Mouse (Mus musculus): ENCODE results near the gene Mterf4. TPM values are rescaled to one million over a fixed set of nuclear protein-coding genes. Genes with fewer than 3 reads are reported as not detected.
"Not testable (repeated sequence)": the region's sequence is repeated elsewhere in the genome, so short reads cannot be mapped to it uniquely, and the experiment has no call there.

The Mterf4 gene
- polyA plus RNA-seq, 1 experiment, result 14.8 TPM

DNA sequence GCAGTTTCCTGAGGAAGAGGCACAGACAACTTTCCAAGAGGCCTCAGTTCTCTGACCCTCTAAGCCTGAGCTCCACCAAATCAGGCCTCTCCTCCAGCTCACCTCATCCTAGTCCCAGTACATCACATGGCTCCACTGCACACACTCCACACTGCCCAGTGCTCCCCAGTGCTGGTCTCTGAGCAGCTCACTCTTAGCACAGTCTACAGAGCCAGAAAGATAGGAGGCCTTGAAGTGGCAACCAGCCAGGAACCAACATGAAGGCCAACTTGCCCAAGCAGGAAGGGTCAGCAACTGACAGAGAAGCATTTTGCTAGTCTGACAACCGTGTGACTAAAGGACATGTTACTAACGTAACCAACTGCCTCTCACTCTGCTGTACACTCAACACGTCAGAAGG is 5.1 kb downstream of the Mterf4 start:
- no peak overlapping the region for H3K27ac ChIP-seq (ENCODE audit: insufficient read depth, low read depth, low read length)
- H3K4me3 ChIP-seq (ENCODE audit: insufficient read depth, low read length), result no peak overlapping the region
- H3K4me1 ChIP-seq (ENCODE audit: control insufficient read depth, insufficient read depth, low read length), result 0 out of 2 replicates have a peak, but pooled peaks cover 3% of the 10 kb centered on the region
- no peak for TF ChIP-seq POLR2A (IDR thresholded peaks at IDR 0.05; ENCODE audit: borderline replicate concordance, low read depth, low read length)

GRCm38 (mm10) chr1:93299791-93300190 is 5.9 kb downstream of the Mterf4 start:
- Histone ChIP-seq H3K4me3 (ENCODE audit: insufficient read depth, low read length) (no peak overlapping the region), H3K27ac (ENCODE audit: insufficient read depth, low read depth, low read length) (no peak overlapping the region), H3K4me1 (ENCODE audit: control insufficient read depth, insufficient read depth, low read length) (0 out of 2 replicates have a peak, but pooled peaks cover 2% of the 10 kb centered on the region)
- no peak for TF ChIP-seq POLR2A (IDR thresholded peaks at IDR 0.05; ENCODE audit: borderline replicate concordance, low read depth, low read length)
- no peak for TF ChIP-seq CTCF (IDR thresholded peaks at IDR 0.05; ENCODE audit: low read depth, low read length)

- not testable (repeated sequence) for H3K4me3 ChIP-seq (ENCODE audit: insufficient read depth, low read length); H3K27ac ChIP-seq (ENCODE audit: insufficient read depth, low read depth, low read length); H3K4me1 ChIP-seq (ENCODE audit: control insufficient read depth, insufficient read depth, low read length)
Measured at GRCm38 (mm10) chr1:93294491-93294890, 11.2 kb downstream of the Mterf4 start.

- no peak overlapping the region for H3K4me3 ChIP-seq (ENCODE audit: insufficient read depth, low read length)
- H3K27ac ChIP-seq (ENCODE audit: insufficient read depth, low read depth, low read length), result no peak overlapping the region
- no peak for TF ChIP-seq POLR2A (IDR thresholded peaks at IDR 0.05; ENCODE audit: borderline replicate concordance, low read depth, low read length)
- TF ChIP-seq CTCF (IDR thresholded peaks at IDR 0.05; ENCODE audit: low read depth, low read length), result no peak
- H3K4me1 ChIP-seq (ENCODE audit: control insufficient read depth, insufficient read depth, low read length), result peaks cover 2% of the 10 kb centered on the region; the same call in 1 of the 2 replicates
Measured at GRCm38 (mm10) chr1:93292006-93292405, 13.7 kb downstream of the Mterf4 start.

GRCm38 (mm10) chr1:93291591-93291990 is 14.1 kb downstream of the Mterf4 start:
- no peak overlapping the region for H3K4me3 ChIP-seq (ENCODE audit: insufficient read depth, low read length)
- no peak overlapping the region for H3K27ac ChIP-seq (ENCODE audit: insufficient read depth, low read depth, low read length)
- no peak for TF ChIP-seq POLR2A (IDR thresholded peaks at IDR 0.05; ENCODE audit: borderline replicate concordance, low read depth, low read length)
- no peak for TF ChIP-seq CTCF (IDR thresholded peaks at IDR 0.05; ENCODE audit: low read depth, low read length)
- H3K4me1 ChIP-seq (ENCODE audit: control insufficient read depth, insufficient read depth, low read length), result peaks cover 2% of the 10 kb centered on the region; the same call in 1 of the 2 replicates

DNA sequence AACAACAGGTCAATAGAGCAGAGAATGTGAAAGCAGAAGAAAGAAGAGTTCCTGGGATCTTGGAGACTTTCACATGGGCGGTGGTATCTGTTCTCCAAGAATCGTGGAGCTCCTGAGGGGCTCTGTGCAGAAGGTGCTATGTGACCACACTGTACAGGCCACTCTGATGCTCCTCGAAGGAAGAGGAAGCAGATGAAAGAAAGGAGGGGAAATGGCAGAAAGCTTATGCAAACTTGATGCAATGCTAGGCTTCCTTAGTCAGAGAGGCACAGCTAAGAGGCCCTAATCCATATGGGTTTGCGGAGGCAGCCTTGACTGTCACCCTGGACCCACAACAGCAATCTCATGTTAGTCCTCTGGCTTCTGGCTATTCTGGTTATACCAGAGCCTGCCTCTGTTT is 14.8 kb downstream of the Mterf4 start:
- no peak for TF ChIP-seq POLR2A (IDR thresholded peaks at IDR 0.05; ENCODE audit: borderline replicate concordance, low read depth, low read length)
- TF ChIP-seq CTCF (IDR thresholded peaks at IDR 0.05; ENCODE audit: low read depth, low read length), result no peak
- H3K27ac ChIP-seq (ENCODE audit: insufficient read depth, low read depth, low read length), result no peak overlapping the region
- no peak overlapping the region for H3K4me3 ChIP-seq (ENCODE audit: insufficient read depth, low read length)
- H3K4me1 ChIP-seq (ENCODE audit: control insufficient read depth, insufficient read depth, low read length), result peaks cover 2% of the 10 kb centered on the region; the same call in 1 of the 2 replicates

DNA sequence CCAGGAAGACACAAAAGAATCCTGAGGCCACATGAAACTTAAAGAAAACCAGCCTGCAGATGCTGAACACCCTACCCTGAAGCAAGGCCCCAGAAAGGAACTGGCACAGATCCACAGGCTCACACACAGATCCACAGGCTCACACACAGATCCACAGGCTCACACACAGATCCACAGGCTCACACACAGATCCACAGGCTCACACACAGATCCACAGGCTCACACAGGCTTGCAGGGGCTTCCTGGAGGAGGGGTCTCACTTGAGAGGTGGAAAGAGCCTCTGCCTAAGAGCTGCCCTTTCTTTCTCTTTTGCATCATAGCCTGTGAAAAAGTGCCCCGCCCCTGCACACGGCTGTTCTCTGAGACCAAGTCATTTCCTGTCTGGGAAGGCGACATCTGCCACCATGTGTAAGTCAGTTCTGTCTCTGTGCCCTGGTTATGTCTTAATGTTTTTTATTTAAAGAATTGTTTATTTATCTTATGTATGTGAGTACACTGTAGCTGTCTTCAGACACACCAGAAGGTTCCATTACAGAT is 16.0 kb downstream of the Mterf4 start:
- no peak overlapping the region for H3K4me3 ChIP-seq (ENCODE audit: insufficient read depth, low read length)
- H3K27ac ChIP-seq (ENCODE audit: insufficient read depth, low read depth, low read length), result no peak overlapping the region

GRCm38 (mm10) chr1:93277041-93277440 is 28.7 kb downstream of the Mterf4 start:
- TF ChIP-seq POLR2A (IDR thresholded peaks at IDR 0.05; ENCODE audit: borderline replicate concordance, low read depth, low read length) (no peak), CTCF (IDR thresholded peaks at IDR 0.05; ENCODE audit: low read depth, low read length) (no peak)
- no peak overlapping the region for H3K4me3 ChIP-seq (ENCODE audit: insufficient read depth, low read length)
- no peaks in the 10 kb centered on the region for H3K4me1 ChIP-seq (ENCODE audit: control insufficient read depth, insufficient read depth, low read length)
- H3K27ac ChIP-seq (ENCODE audit: insufficient read depth, low read depth, low read length), result no peak overlapping the region

More for the DNA sequence above, 16.0 kb downstream of the Mterf4 start:
- peaks cover 2% of the 10 kb centered on the region; the same call in 1 of the 2 replicates for H3K4me1 ChIP-seq (ENCODE audit: control insufficient read depth, insufficient read depth, low read length)
- no peak for TF ChIP-seq POLR2A (IDR thresholded peaks at IDR 0.05; ENCODE audit: borderline replicate concordance, low read depth, low read length)
- TF ChIP-seq CTCF (IDR thresholded peaks at IDR 0.05; ENCODE audit: low read depth, low read length), result no peak

- Histone ChIP-seq H3K27ac (ENCODE audit: insufficient read depth, low read depth, low read length) (no peak overlapping the region), H3K4me1 (ENCODE audit: control insufficient read depth, insufficient read depth, low read length) (no peaks in the 10 kb centered on the region), H3K4me3 (ENCODE audit: insufficient read depth, low read length) (no peak overlapping the region)
- no peak for TF ChIP-seq POLR2A (IDR thresholded peaks at IDR 0.05; ENCODE audit: borderline replicate concordance, low read depth, low read length)
Measured at GRCm38 (mm10) chr1:93275561-93275960, 30.2 kb downstream of the Mterf4 start.

- peaks cover 3% of the 10 kb centered on the region for H3K4me1 ChIP-seq (ENCODE audit: control insufficient read depth, insufficient read depth, low read length)
- H3K27ac ChIP-seq (ENCODE audit: insufficient read depth, low read depth, low read length), result no peak overlapping the region
- TF ChIP-seq POLR2A (IDR thresholded peaks at IDR 0.05; ENCODE audit: borderline replicate concordance, low read depth, low read length), result no peak
- no peak for TF ChIP-seq CTCF (IDR thresholded peaks at IDR 0.05; ENCODE audit: low read depth, low read length)
- no peak overlapping the region for H3K4me3 ChIP-seq (ENCODE audit: insufficient read depth, low read length)
Measured at GRCm38 (mm10) chr1:93272409-93272821, 33.3 kb downstream of the Mterf4 start.

- Histone ChIP-seq H3K27ac (ENCODE audit: insufficient read depth, low read depth, low read length) (no peak overlapping the region), H3K4me1 (ENCODE audit: control insufficient read depth, insufficient read depth, low read length) (peaks cover 5% of the 10 kb centered on the region), H3K4me3 (ENCODE audit: insufficient read depth, low read length) (no peak overlapping the region)
- TF ChIP-seq POLR2A (IDR thresholded peaks at IDR 0.05; ENCODE audit: borderline replicate concordance, low read depth, low read length) (no peak), CTCF (IDR thresholded peaks at IDR 0.05; ENCODE audit: low read depth, low read length) (no peak)
Measured at GRCm38 (mm10) chr1:93271751-93272150, 34.0 kb downstream of the Mterf4 start.
